Mouse (Mus musculus) CH12.LX (cell line): ENCODE results near the gene Gm13693.
"Not testable (repeated sequence)": the region's sequence is repeated elsewhere in the genome, so short reads cannot be mapped to it uniquely, and the experiment has no call there.

Experiments used
- CHD1 ChIP-seq: IDR thresholded peaks from 2 replicates; pipeline ENCODE4 v1.6.1; 2012; ENCODE audit warnings: low read depth, low read length, improper control_type of control experiment, inconsistent platforms
- CTCF ChIP-seq, 2 experiments: IDR thresholded peaks in 1 of 2; conservative IDR thresholded peaks in 1 of 2; 2 replicates each; pipeline ENCODE4 v1.5.1; 2011 to 2012; ENCODE audit warnings: low read depth in 2 of 2, low read length in 2 of 2, improper control_type of control experiment in 1 of 2, inconsistent platforms in 1 of 2, mild to moderate bottlenecking in 1 of 2, moderate library complexity in 1 of 2
- E2F4 ChIP-seq: IDR thresholded peaks from 2 replicates; pipeline ENCODE4 v1.6.1; 2011; ENCODE audit warnings: low read depth, low read length, improper control_type of control experiment; ENCODE audit not compliant: insufficient replicate concordance
- EP300 ChIP-seq: IDR thresholded peaks from 2 replicates; pipeline ENCODE4 v1.6.1; 2011; ENCODE audit warnings: low read length, improper control_type of control experiment
- GABPA ChIP-seq: IDR thresholded peaks from 2 replicates; pipeline ENCODE4 v1.6.1; 2012; ENCODE audit warnings: low read depth, low read length, improper control_type of control experiment, inconsistent platforms; ENCODE audit not compliant: insufficient replicate concordance
- HCFC1 ChIP-seq: IDR thresholded peaks from 2 replicates; pipeline ENCODE4 v1.6.1; 2012; ENCODE audit warnings: low read depth, mild to moderate bottlenecking, inconsistent platforms, low read length, improper control_type of control experiment
- POLR2A ChIP-seq: IDR thresholded peaks from 2 replicates; pipeline ENCODE4 v1.6.1; 2011; ENCODE audit warnings: low read depth, mild to moderate bottlenecking, improper control_type of control experiment, low read length
- POLR2AphosphoS2 ChIP-seq: IDR thresholded peaks from 2 replicates; pipeline ENCODE4 v1.6.1; 2011; ENCODE audit warnings: low read depth, low read length, improper control_type of control experiment
- RAD21 ChIP-seq: IDR thresholded peaks from 2 replicates; pipeline ENCODE4 v1.6.1; 2011; ENCODE audit warnings: low read depth, mild to moderate bottlenecking, low read length, improper control_type of control experiment, moderate library complexity
- ZC3H11A ChIP-seq: IDR thresholded peaks from 2 replicates; pipeline ENCODE4 v1.6.1; 2012; ENCODE audit warnings: low read depth, mild to moderate bottlenecking, inconsistent platforms, low read length, improper control_type of control experiment

DNA sequence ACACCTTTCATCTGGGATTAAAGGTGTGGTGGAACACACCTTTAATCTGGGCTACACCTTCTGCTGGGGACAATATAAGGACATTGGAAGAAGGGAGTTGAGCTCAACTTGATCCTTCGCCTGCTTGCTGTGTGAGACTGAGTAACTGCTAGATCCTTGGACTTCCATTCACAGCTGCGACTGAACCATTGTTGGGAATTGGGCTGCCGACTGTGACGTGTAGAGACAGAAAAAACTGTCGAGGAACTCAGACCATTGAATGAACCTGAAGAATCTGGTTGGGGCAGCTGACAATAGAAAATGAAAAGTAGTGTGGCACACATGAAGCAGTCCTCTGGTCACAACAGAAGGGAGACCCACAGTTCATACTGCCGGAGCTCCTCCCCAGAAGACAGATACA lies 28.9 kb downstream of the Gm13693 start, which contains the start of gene Gm13691:
- TF ChIP-seq ZC3H11A; RAD21; POLR2A; POLR2AphosphoS2; HCFC1; CTCF (conservative IDR thresholded peaks at IDR 0.05 in 1 of 2, IDR thresholded peaks at IDR 0.05 in 1 of 2; ENCODE audit: low read depth in 2 of 2, low read length in 2 of 2); E2F4; EP300; CHD1; GABPA: not testable (repeated sequence)
